Mouse (Mus musculus): ENCODE results near the gene Snx12.
"Not testable (repeated sequence)": the region's sequence is repeated elsewhere in the genome, so short reads cannot be mapped to it uniquely, and the experiment has no call there.

Snx12 gene

DNA sequence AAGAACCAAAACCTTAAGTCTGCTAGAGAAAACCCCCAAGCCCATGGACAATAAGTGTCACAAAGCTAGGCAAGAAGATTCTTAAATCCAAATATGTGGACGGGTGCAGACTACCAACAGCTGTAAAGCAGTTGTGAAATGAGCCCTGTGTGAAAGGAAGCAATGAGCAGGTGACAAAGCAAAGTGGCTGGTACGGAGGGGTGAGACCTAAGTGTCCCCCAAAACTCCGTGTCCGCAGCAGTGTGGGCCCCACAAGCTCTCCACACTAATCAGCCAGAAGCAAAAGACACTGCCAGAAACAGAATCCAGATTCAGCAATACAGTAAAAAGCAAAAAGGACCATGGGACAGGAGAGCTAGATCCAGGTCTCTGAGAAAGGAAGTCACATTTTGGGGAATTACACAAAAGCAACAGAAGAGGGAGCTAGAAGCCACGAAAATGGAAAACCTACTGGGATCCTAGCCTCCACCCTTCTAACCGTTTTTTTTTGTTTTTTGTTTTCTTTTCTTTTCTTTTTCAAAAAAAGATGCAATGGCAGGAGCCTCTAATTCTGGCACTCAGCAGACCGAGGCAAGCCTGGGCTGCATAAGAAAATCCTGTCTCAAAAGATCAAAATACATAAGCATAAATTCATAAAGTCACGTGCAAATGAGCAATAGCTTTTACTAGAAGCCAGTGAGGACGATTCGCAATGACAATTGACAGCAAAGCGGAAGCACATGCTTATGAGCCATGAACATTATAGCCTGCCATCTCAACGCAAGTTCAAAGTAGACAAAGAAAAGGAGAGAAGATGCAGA lies 90.2 kb downstream of the Snx12 start:
- DNase-seq (ENCODE audit: low spot score) = peak; percentile 33

DNA sequence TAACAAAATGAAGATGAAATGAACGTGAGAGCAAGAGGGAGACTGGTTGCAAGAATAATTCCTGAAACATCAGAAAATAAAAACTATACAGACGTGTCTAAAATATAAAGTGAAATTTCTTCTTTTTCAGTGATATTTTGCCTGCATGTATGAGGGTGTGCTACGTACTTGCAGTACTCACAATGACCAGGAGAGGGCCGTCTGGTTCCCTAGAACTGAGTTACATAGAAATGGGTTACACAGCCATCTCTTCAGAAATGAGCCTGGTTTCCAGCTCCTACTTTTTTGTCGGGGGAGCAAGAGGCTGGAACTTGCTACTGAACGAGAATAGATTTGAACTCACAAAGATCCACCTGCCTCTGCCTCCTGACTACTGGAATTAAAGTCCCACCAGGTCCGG lies 91.4 kb downstream of the Snx12 start:
- DNase-seq (ENCODE audit: low spot score) = peak; percentile 47

DNA sequence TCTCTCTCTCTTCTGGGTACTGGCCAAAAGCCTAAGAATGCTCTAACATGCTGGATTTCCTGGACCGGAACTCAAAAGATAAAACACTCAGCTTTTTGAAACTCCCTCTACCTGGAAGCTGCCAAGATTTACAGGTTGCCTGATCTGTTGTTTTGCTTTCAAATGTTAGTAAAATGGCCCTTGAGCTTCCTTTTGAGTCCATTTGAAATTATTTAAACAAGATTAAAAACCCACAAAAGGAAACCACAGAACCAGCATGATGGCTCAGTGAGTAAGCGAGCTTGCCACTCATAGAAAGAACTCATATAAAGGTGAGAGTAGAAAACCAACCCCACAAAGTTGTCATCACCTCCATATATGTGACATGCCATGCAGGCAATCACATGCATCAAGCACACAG lies 93.8 kb downstream of the Snx12 start:
- DNase-seq (ENCODE audit: low spot score) = no peak

DNA sequence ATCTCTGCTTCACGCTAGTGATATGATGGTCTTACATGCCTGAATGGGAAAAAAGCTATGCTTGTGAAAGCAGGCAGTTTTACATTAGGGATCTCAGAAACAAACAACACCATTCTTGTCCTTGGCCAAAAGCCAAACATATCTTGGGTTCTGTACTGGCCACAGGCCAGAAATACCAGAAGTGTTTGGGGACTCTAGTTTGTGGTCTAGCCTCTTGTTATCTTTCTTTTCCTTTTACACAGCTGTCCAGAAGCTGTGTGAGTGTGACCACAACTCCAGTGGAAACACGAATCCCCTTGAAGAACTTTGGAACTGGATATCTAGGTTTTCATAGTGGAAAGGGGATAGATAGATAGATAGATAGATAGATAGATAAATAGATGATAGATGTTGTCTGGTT lies 95.4 kb downstream of the Snx12 start:
- no peak for DNase-seq (ENCODE audit: low spot score)

DNA sequence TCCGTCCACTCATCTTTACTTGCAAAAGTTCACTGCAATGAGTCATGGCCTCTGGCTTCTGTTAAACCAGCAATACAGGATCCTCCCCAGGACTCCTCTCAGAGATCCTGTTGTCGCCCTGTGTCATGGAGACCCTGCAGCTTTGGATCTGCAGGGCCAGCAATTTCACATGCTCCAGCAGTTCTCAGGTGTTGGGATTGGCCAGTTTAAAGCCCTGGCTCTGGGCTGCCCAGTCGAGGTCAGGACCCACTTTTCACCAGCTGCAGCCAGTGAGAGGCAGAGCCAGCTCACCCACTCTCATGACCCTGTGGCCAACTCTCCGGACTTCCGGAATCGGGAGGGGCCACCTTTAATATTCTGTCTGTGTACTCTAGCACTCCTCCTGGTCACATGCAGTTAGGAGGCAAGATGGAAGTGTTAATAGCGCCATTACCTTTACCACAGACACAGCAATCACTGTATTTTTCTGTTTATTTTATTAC lies 95.8 kb downstream of the Snx12 start:
- no peak for DNase-seq (ENCODE audit: low spot score)

DNA sequence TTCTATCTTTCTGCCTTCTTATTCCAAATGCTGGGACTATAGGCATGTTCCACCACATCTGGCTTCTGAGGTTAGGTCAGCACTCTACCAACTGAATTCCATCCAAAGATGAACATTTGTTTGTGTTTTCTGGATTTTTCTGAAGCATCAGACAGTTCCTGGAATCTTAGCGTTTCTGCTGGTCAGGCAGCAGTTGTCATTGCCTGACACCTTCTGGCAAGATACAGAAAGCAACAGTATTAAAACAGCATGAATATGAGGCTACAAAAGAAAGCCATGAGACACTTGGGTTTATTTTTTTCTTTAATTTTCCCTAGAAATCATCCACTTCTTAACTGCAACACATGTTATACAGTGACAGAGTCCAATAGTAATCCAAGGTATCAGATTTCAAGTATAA lies 101.8 kb downstream of the Snx12 start:
- DNase-seq (ENCODE audit: low spot score) = no peak

DNA sequence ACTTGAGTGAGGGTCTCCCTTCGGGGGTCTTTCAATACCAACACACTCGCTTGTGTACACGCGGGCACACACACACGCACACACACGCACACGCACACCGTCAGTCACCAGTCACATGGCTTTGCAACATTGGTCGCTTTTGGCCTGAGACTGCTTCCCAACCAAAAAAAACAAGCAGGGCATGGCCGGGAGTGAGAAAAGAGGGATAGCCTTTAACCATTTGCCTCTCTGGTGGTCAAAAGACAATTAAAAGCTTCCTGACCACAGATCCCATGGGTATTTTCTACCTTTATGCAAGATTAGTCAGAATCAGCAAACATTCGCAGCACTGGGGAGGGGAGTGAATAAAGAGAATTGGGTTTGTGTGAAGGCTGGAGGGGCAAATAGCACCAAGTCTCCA lies 136.4 kb downstream of the Snx12 start, which contains the start of gene Slc7a3:
Gene Slc7a3 (minus strand): TSS at position 101 of the 400 bp plus-strand sequence.
- DNase-seq (ENCODE audit: low spot score) = no peak

DNA sequence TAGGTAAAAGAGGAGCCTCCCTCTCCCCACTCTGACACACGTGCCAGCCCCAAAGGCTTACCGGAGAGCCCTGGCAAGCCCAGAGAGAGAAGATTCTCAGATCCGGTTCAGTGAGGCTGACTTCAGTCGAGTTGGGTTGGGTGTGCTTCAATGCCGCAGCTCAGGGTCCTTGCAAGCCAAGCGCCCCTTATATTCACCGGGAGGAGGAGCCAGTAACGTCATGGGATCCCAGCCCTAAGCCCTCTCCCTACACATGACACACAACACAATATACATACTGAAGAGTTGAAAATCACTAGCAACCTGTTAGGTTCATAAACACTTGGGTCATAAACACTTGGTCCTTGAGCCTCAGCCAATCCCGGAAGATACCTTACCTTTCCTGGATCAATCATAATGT lies 137.2 kb downstream of the Snx12 start:
- not testable (repeated sequence) for DNase-seq (ENCODE audit: low spot score)

DNA sequence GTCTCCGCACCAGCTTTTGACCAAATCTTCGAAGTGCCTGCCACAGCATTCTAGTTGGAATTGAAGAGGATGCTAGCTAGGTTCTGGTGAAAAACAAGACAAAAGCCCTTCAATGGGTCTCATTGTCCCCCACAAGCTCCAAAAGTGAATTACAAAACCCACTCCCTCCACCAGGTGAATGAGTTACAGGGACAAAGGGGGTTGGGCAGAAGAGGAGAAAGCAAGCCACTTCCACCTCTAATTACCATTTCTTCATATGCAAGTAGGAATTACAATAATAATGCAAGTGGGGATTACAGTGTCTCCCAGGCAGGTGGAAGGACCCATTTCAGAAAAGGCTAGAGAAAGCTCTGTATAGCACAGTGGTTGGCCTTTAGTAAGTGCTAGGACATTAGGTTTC lies 138.2 kb downstream of the Snx12 start:
- no peak for DNase-seq (ENCODE audit: low spot score)

DNA sequence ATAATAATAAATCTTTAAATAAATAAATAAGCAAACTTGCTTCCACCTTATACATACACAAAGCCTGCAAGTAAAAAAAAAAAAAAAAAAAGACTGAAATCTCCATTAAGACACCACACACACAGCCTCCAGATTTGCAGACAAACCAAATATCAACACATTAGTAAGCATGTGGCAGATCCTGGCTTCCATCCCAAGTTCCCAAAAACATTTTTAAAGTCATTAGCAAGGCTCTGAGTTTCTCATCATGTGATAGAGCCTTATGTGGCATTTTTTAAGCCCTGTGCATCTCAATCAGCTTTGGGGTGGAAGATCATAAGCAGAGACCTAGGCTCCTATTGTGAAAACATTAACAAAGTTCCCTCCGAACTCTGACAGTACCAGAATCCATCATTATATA lies 157.1 kb downstream of the Snx12 start:
- DNase-seq (ENCODE audit: low spot score) = no peak

DNA sequence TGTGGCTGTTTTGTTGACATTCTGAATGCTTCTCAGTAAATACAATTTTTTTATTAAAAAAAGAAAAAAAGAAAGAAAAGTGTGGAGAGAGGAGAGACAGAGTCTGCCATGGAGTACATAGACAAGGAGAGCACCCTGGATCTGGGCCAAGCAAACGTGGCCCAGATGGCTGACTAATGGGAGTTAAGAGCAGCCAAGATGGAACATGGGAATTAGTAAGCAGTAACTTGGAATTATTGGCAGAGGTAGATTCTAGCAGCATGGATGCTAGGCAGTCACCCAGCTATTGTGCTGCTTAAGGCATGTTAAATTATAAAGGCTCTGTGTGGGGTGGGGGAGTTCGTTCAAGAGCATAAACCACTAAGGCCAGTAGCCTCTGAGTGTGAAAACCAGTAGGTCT lies 158.9 kb downstream of the Snx12 start:
- no peak for DNase-seq (ENCODE audit: low spot score)

DNA sequence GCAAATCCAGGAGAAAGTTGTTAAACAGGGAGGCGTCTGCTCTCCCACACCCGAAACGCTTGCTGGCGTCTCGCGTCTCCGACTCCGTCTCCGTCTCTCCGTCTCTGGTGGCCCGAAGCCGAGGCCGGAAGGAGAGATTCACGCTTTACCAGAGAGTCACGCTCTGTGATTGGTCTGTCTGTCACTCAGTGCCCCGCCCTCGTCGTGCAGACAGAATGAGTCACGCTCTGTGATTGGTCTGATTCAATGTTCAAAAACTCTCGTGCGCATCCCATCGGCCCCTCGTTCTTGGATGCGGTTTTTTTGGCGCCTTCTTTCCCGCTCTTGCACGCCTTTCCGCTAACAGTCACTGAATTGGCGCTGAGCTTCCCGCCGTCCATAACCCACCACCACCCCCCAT lies 162.8 kb downstream of the Snx12 start, which contains the start of gene Tex11:
Gene Tex11 (minus strand): TSS at position 127 of the 400 bp plus-strand sequence.
- DNase-seq (ENCODE audit: low spot score) = no peak

All from left cerebral cortex, adult 11 months (tissue).